Mouse (Mus musculus): ENCODE data around the gene Mup4. TPM values are rescaled to one million over a fixed set of nuclear protein-coding genes. Genes with fewer than 3 reads are reported as not detected.

Mup4 gene
- polyA plus RNA-seq, 1 experiment from 2014 or later = not detected

GRCm38 (mm10) chr4:59907657-59908230, 52.8 kb downstream of the Mup4 start:
- Histone ChIP-seq H3K9ac (no peak overlapping the region), H3K27ac (no peak overlapping the region), H3K27me3 (no peaks in the 10 kb centered on the region), H3K4me2 (no peak overlapping the region), H3K4me3 (no peak overlapping the region), H3K9me3 (no peaks in the 10 kb centered on the region), H3K4me1 (0 out of 2 replicates have a peak, but pooled peaks cover 5% of the 10 kb centered on the region), H3K36me3 (no peaks in the 10 kb centered on the region)
- no peak for ATAC-seq (ENCODE audit: insufficient number of reproducible peaks, insufficient read depth, low FRiP score, low TSS enrichment, low read depth)
- 34% methylated on average over 10 of the region's 10 CpGs for WGBS

DNA sequence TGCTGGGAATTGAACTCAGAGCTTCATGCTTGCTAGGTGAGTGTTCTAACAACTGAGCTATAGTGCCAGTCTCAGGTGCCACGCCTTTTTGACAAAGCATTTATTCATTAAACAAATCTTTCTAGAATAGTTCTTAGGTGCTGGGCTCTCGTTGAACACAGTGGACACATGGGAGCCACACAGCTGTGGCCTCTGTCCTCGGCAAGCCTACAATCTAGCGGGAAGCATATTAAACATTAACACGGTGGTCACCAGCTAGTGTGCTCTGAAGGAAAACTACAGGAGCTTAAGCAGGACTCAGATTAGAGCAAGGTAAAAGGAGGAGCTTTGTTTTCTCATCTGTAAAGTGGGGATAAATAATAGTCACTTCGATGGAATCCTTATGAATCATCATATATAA, 53.4 kb downstream of the Mup4 start:
- no peak for ATAC-seq (ENCODE audit: insufficient number of reproducible peaks, insufficient read depth, low FRiP score, low TSS enrichment, low read depth)
- no peak overlapping the region for H3K27ac ChIP-seq
- no peak overlapping the region for H3K9ac ChIP-seq
- no peak overlapping the region for H3K4me2 ChIP-seq
- no peaks in the 10 kb centered on the region for H3K36me3 ChIP-seq
- H3K4me3 ChIP-seq = no peak overlapping the region
- no peaks in the 10 kb centered on the region for H3K9me3 ChIP-seq
- no peaks in the 10 kb centered on the region for H3K27me3 ChIP-seq
- H3K4me1 ChIP-seq = 0 out of 2 replicates have a peak, but pooled peaks cover 5% of the 10 kb centered on the region
- 86% methylated on average over 6 of the region's 6 CpGs for WGBS

Other genes with a start within 250 kb of the Mup4 start
- gene Inip, start 159.1 kb downstream of the Mup4 start, polyA plus RNA-seq (2015; fragmentation: Nextera tagmentation; extraction: Ambion mirVana) = 66.8 and 68.0 TPM in 2 replicates
- 7.5 and 11.8 TPM in 2 replicates for gene Snx30, start 154.9 kb downstream of the Mup4 start, polyA plus RNA-seq (2015; fragmentation: Nextera tagmentation; extraction: Ambion mirVana)
- gene Slc46a2, start 45.7 kb downstream of the Mup4 start, polyA plus RNA-seq (2015; fragmentation: Nextera tagmentation; extraction: Ambion mirVana) = 0.25 TPM in 1 of 2 replicates, not detected in the other
- gene Mup6, start 3.6 kb upstream of the Mup4 start, polyA plus RNA-seq (2015; fragmentation: Nextera tagmentation; extraction: Ambion mirVana) = not detected in 2 replicates
- not detected in 2 replicates for gene Mup7, start 109.8 kb upstream of the Mup4 start, polyA plus RNA-seq (2015; fragmentation: Nextera tagmentation; extraction: Ambion mirVana)
- not detected in 2 replicates for gene Mup2, start 193.6 kb upstream of the Mup4 start, polyA plus RNA-seq (2015; fragmentation: Nextera tagmentation; extraction: Ambion mirVana)